Mouse (Mus musculus) MEL (cell line): ENCODE data around the gene Arrb2. TPM values are rescaled to one million over a fixed set of nuclear protein-coding genes. Genes with fewer than 3 reads are reported as not detected.
A peak's percentile ranks its signal among the peaks of the same experiment; 100 is the strongest.

Source experiments
- DNase-seq: peaks from one replicate; pipeline ENCODE4 v3.0.0; 2011; ENCODE audit warnings: low read depth, low spot score
- H3K27ac ChIP-seq: 2 replicates; pipeline ENCODE4 v1.5.1; 2012; ENCODE audit warnings: low read depth, mild to moderate bottlenecking, control low read depth, low read length, moderate library complexity; ENCODE audit not compliant: control insufficient read depth
- H3K27me3 ChIP-seq, 2 experiments: fragments of 150-350 bp in 1 of 2; sonication (generic) in 1 of 2; 2 replicates each; pipeline ENCODE4 v1.6.1; 2012; ENCODE audit warnings: low read length in 2 of 2, mild to moderate bottlenecking in 2 of 2, improper control_type of control experiment in 1 of 2, moderate library complexity in 1 of 2; ENCODE audit not compliant: insufficient read depth in 2 of 2, control insufficient read depth in 1 of 2
- H3K36me3 ChIP-seq, 2 experiments: 2 replicates each; pipeline ENCODE4 v1.6.1; 2012 to 2014; ENCODE audit warnings: low read length in 2 of 2, improper control_type of control experiment in 1 of 2, inconsistent platforms in 1 of 2, mild to moderate bottlenecking in 1 of 2; ENCODE audit not compliant: insufficient read depth in 2 of 2, control insufficient read depth in 1 of 2
- H3K4me1 ChIP-seq, 2 experiments: fragments of 150-350 bp in 1 of 2; sonication (generic) in 1 of 2; 2 replicates each; pipeline ENCODE4 v1.6.1; 2012; ENCODE audit warnings: low read length in 2 of 2, improper control_type of control experiment in 1 of 2, mild to moderate bottlenecking in 1 of 2; ENCODE audit not compliant: insufficient read depth in 2 of 2, control insufficient read depth in 1 of 2
- H3K4me3 ChIP-seq, 2 experiments: fragments of 150-350 bp in 1 of 2; sonication (generic) in 1 of 2; 2 replicates each; pipeline ENCODE4 v1.5.1; 2012; ENCODE audit warnings: low read depth in 2 of 2, low read length in 2 of 2, mild to moderate bottlenecking in 2 of 2, moderate library complexity in 2 of 2, control low read depth in 1 of 2, improper control_type of control experiment in 1 of 2; ENCODE audit not compliant: control insufficient read depth in 1 of 2, insufficient read depth in 1 of 2
- H3K79me2 ChIP-seq: 2 replicates; pipeline ENCODE4 v1.6.1; 2012; ENCODE audit warnings: mild to moderate bottlenecking, low read length, moderate library complexity; ENCODE audit not compliant: control insufficient read depth, poor library complexity, insufficient read depth
- H3K9ac ChIP-seq: 2 replicates; pipeline ENCODE4 v1.6.1; 2012; ENCODE audit warnings: low read depth, mild to moderate bottlenecking, control low read depth, low read length, moderate library complexity; ENCODE audit not compliant: control insufficient read depth, poor library complexity, severe bottlenecking
- H3K9me3 ChIP-seq: fragments of 150-350 bp; sonication (generic); replicated peaks from 2 replicates; pipeline ENCODE4 v1.6.1; 2012; ENCODE audit warnings: mild to moderate bottlenecking, low read length, improper control_type of control experiment, moderate library complexity; ENCODE audit not compliant: insufficient read depth
- ELF1 ChIP-seq: IDR thresholded peaks from 2 replicates; pipeline ENCODE4 v1.6.1; 2014; ENCODE audit warnings: low read depth, mild to moderate bottlenecking, inconsistent platforms, low read length, improper control_type of control experiment, moderate library complexity
- ETS1 ChIP-seq: IDR thresholded peaks from 2 replicates; pipeline ENCODE4 v1.6.1; 2012; ENCODE audit warnings: low read depth, mild to moderate bottlenecking, inconsistent platforms, low read length, improper control_type of control experiment, moderate library complexity
- GATA1 ChIP-seq: IDR thresholded peaks from 2 replicates; pipeline ENCODE4 v1.6.1; 2011; ENCODE audit warnings: low read depth, low read length, improper control_type of control experiment
- KAT2A ChIP-seq: conservative IDR thresholded peaks from 2 replicates; pipeline ENCODE4 v1.6.1; 2012; ENCODE audit warnings: low read depth, low read length, improper control_type of control experiment, inconsistent platforms
- MAZ ChIP-seq: IDR thresholded peaks from 2 replicates; pipeline ENCODE4 v1.6.1; 2012; ENCODE audit warnings: low read depth, mild to moderate bottlenecking, inconsistent platforms, low read length, improper control_type of control experiment
- MEF2A ChIP-seq: IDR thresholded peaks from 2 replicates; pipeline ENCODE4 v1.6.1; 2014; ENCODE audit warnings: low read depth, mild to moderate bottlenecking, inconsistent platforms, low read length, improper control_type of control experiment; ENCODE audit not compliant: poor library complexity, insufficient replicate concordance, severe bottlenecking; ENCODE audit errors: extremely low read depth
- MXI1 ChIP-seq: IDR thresholded peaks from 2 replicates; pipeline ENCODE4 v1.6.1; 2011; ENCODE audit warnings: mild to moderate bottlenecking, low read depth, low read length, improper control_type of control experiment
- NRF1 ChIP-seq: IDR thresholded peaks from 2 replicates; pipeline ENCODE4 v1.6.1; 2014; ENCODE audit warnings: low read depth, mild to moderate bottlenecking, inconsistent platforms, low read length, improper control_type of control experiment, moderate library complexity; ENCODE audit not compliant: poor library complexity, insufficient read depth, severe bottlenecking
- POLR2AphosphoS2 ChIP-seq: IDR thresholded peaks from 2 replicates; pipeline ENCODE4 v1.6.1; 2011; ENCODE audit warnings: low read length, improper control_type of control experiment
- RAD21 ChIP-seq: IDR thresholded peaks from 2 replicates; pipeline ENCODE4 v1.6.1; 2011; ENCODE audit warnings: mild to moderate bottlenecking, low read depth, low read length, improper control_type of control experiment
- RCOR1 ChIP-seq: IDR thresholded peaks from 2 replicates; pipeline ENCODE4 v1.6.1; 2012; ENCODE audit warnings: low read depth, mild to moderate bottlenecking, inconsistent platforms, low read length, improper control_type of control experiment
- SIN3A ChIP-seq: IDR thresholded peaks from 2 replicates; pipeline ENCODE4 v1.6.1; 2012; ENCODE audit warnings: low read length, improper control_type of control experiment, inconsistent platforms
- SMC3 ChIP-seq: IDR thresholded peaks from 2 replicates; pipeline ENCODE4 v1.6.1; 2011; ENCODE audit warnings: low read depth, low read length, improper control_type of control experiment
- TBP ChIP-seq: IDR thresholded peaks from 2 replicates; pipeline ENCODE4 v1.8.0; 2011; ENCODE audit warnings: low read depth, low read length, improper control_type of control experiment
- USF1 ChIP-seq: IDR thresholded peaks from 2 replicates; pipeline ENCODE4 v1.6.1; 2014; ENCODE audit warnings: low read depth, mild to moderate bottlenecking, inconsistent platforms, low read length, improper control_type of control experiment, moderate library complexity
- USF2 ChIP-seq, 2 experiments: IDR thresholded peaks; 2 replicates each; pipeline ENCODE4 v1.6.1; 2011 to 2012; ENCODE audit warnings: improper control_type of control experiment in 2 of 2, low read length in 2 of 2, borderline replicate concordance in 1 of 2, inconsistent platforms in 1 of 2, low read depth in 1 of 2, mild to moderate bottlenecking in 1 of 2; ENCODE audit not compliant: insufficient read depth in 1 of 2
- ZC3H11A ChIP-seq: IDR thresholded peaks from 2 replicates; pipeline ENCODE4 v1.6.1; 2012; ENCODE audit warnings: low read depth, mild to moderate bottlenecking, inconsistent platforms, low read length, improper control_type of control experiment
- ZNF384 ChIP-seq: IDR thresholded peaks from 2 replicates; pipeline ENCODE4 v1.6.1; 2012; ENCODE audit warnings: low read depth, mild to moderate bottlenecking, inconsistent platforms, low read length, improper control_type of control experiment
- polyA plus RNA-seq, 2 experiments: library from polyadenylated mRNA; stranded (reverse) in 1 of 2; unstranded in 1 of 2; fragments of >175 nt in 1 of 2; fragments of >200 nt in 1 of 2; gene quantifications; 2 replicates each; pipeline versions ENCODE4 v1.2.1 to v1.2.4; 2012; ENCODE audit warnings: low replicate concordance in 2 of 2, low read depth in 1 of 2; ENCODE audit not compliant: insufficient read length in 2 of 2, insufficient read depth in 1 of 2, missing spikeins in 1 of 2
- total RNA-seq: library from RNA; depleted of rRNA; stranded (reverse); fragments of 300-350 nt; gene quantifications from 2 replicates; pipeline ENCODE4 v1.2.3, GENCODE M21; 2012

The Arrb2 gene
- total and polyA plus RNA-seq, 3 experiments: 241 to 272 TPM; not detected in 1

GRCm38 (mm10) chr11:70432048-70432894 is at the start of gene Arrb2 (continued):
- TF ChIP-seq POLR2AphosphoS2 (peak; percentile 73; the same call in 1 of the 2 replicates), RAD21 (peak; percentile 93), ETS1 (peak; percentile 33), ZNF384 (peak; percentile 98), MXI1 (peak; percentile 97)
- TF ChIP-seq, all 39 proteins: peak for 24

GRCm38 (mm10) chr11:70384136-70384535 is 48.3 kb upstream of the Arrb2 start:
- Histone ChIP-seq H3K36me3 (peaks cover 0 to 15% of the 10 kb centered on the region in 2 experiments; a peak in 2 of 4 replicates), H3K4me1 (peaks cover 5 to 17% of the 10 kb centered on the region in 2 experiments), H3K79me2 (no peaks in the 10 kb centered on the region), H3K4me3 (no peak overlapping the region), H3K27me3 (no peaks in the 10 kb centered on the region), H3K9me3 (no peaks in the 10 kb centered on the region), H3K27ac (no peak overlapping the region), H3K9ac (no peak overlapping the region)
- TF ChIP-seq TBP: no peak
- TF ChIP-seq ZC3H11A: no peak
- TF ChIP-seq MEF2A: no peak
- TF ChIP-seq NRF1: no peak
- no peak for TF ChIP-seq GATA1
- TF ChIP-seq USF1: no peak
- no peak for TF ChIP-seq SIN3A
- TF ChIP-seq RCOR1: no peak
- no peak for TF ChIP-seq RAD21
- TF ChIP-seq SMC3: no peak
- no peak for TF ChIP-seq USF2 (IDR thresholded peaks at IDR 0.05; ENCODE audit: borderline replicate concordance in 1 of 2, insufficient read depth in 1 of 2, low read depth in 1 of 2, low read length in 2 of 2)
- no peak for TF ChIP-seq ELF1
- no peak for TF ChIP-seq MAZ
- TF ChIP-seq KAT2A: no peak
- no peak for DNase-seq
